Mouse (Mus musculus) midbrain, embryonic 10.5 days (tissue): ENCODE measurements around the gene Ppm1m. TPM values are rescaled to one million over a fixed set of nuclear protein-coding genes. Genes with fewer than 3 reads are reported as not detected.

Experiments
- DNase-seq: peaks from one replicate; pipeline ENCODE4 v3.0.0-alpha.2; 2017; ENCODE audit warnings: low spot score
- H3K27ac ChIP-seq: fragments of 300-500 bp; sonication (generic); replicated peaks from 2 replicates; pipeline ENCODE4 v1.5.1; 2016; ENCODE audit warnings: mild to moderate bottlenecking
- H3K27me3 ChIP-seq: fragments of 300-500 bp; sonication (generic); 2 replicates; pipeline ENCODE4 v1.6.1; 2016; ENCODE audit warnings: low read depth, mild to moderate bottlenecking; ENCODE audit not compliant: poor library complexity, severe bottlenecking
- H3K36me3 ChIP-seq: fragments of 300-500 bp; sonication (generic); 2 replicates; pipeline ENCODE4 v1.6.1; 2016; ENCODE audit warnings: mild to moderate bottlenecking, moderate library complexity
- H3K4me1 ChIP-seq: fragments of 300-500 bp; sonication (generic); 2 replicates; pipeline ENCODE4 v1.6.1; 2016
- H3K4me3 ChIP-seq: fragments of 300-500 bp; sonication (generic); 2 replicates; pipeline ENCODE4 v1.5.1; 2016; ENCODE audit warnings: mild to moderate bottlenecking, moderate library complexity
- H3K9me3 ChIP-seq: fragments of 300-500 bp; sonication (generic); replicated peaks from 2 replicates; pipeline ENCODE4 v1.6.1; 2016; ENCODE audit warnings: mild to moderate bottlenecking
- WGBS: fragments of 180-500 bp; shearing (Covaris S2); methylation state at CpG from one replicate; pipeline ENCODE4 v1.1.7; 2016; 5-methylcytosine and 5-hydroxymethylcytosine counted together
- polyA plus RNA-seq: library from polyadenylated mRNA; unstranded; fragments of >200 nt; fragmentation: Nextera tagmentation; extraction: Ambion mirVana; gene quantifications from 2 replicates; pipeline ENCODE4 v1.2.1, GENCODE M21; 2016

Ppm1m gene
- polyA plus RNA-seq, 1 experiment from 2014 or later: 52.1 TPM

GRCm38 (mm10) chr9:106197081-106197713 lies 2.3 kb downstream of the Ppm1m start:
- no peak for DNase-seq
- peaks cover 54% of the 10 kb centered on the region for H3K36me3 ChIP-seq

DNA sequence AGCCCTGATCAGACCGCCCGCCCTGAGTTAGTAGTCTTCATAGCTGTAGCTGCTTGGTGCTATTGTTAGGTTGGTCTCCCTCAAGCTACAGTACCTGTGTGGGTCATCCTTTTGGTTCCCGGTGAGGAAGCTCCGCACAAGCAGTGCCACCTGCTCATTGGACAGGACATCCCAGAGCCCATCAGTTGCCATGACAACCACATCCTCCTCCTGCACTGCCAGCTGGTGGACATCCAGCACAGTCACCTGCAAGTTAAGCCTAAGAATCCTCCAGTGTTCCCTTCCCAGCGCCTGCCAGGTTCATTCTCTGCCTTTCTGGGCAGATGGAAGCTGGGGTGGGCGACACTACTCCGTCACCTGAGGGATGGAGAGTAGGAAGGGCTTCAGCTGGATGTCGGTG lies 3.9 kb downstream of the Ppm1m start:
- peaks cover 41% of the 10 kb centered on the region for H3K4me1 ChIP-seq
- H3K27ac ChIP-seq: no peak overlapping the region
- no peak overlapping the region for H3K4me3 ChIP-seq
- no peaks in the 10 kb centered on the region for H3K9me3 ChIP-seq
- DNase-seq: no peak
- 92% methylated on average over 8 of the region's 8 CpGs for WGBS
- H3K27me3 ChIP-seq: peaks cover 8% of the 10 kb centered on the region; the same call in 1 of the 2 replicates
- peaks cover 69% of the 10 kb centered on the region for H3K36me3 ChIP-seq

More at GRCm38 (mm10) chr9:106197081-106197713, 2.3 kb downstream of the Ppm1m start:
- 0 out of 2 replicates have a peak overlapping the region, but pooled peaks have one; percentile 77 for H3K4me3 ChIP-seq
- no peaks in the 10 kb centered on the region for H3K9me3 ChIP-seq
- H3K27ac ChIP-seq: no peak overlapping the region
- 92% methylated on average over 3 of the region's 3 CpGs for WGBS
- H3K4me1 ChIP-seq: peaks cover 43% of the 10 kb centered on the region
- peaks cover 8% of the 10 kb centered on the region; the same call in 1 of the 2 replicates for H3K27me3 ChIP-seq

GRCm38 (mm10) chr9:106193930-106194807 lies 5.4 kb downstream of the Ppm1m start:
- no peaks in the 10 kb centered on the region for H3K27me3 ChIP-seq
- H3K9me3 ChIP-seq: no peaks in the 10 kb centered on the region
- peaks cover 85% of the 10 kb centered on the region for H3K36me3 ChIP-seq
- 91% methylated on average over 8 of the region's 8 CpGs for WGBS
- no peak overlapping the region for H3K27ac ChIP-seq
- H3K4me3 ChIP-seq: no peak overlapping the region
- no peak for DNase-seq
- peaks cover 30% of the 10 kb centered on the region for H3K4me1 ChIP-seq

DNA sequence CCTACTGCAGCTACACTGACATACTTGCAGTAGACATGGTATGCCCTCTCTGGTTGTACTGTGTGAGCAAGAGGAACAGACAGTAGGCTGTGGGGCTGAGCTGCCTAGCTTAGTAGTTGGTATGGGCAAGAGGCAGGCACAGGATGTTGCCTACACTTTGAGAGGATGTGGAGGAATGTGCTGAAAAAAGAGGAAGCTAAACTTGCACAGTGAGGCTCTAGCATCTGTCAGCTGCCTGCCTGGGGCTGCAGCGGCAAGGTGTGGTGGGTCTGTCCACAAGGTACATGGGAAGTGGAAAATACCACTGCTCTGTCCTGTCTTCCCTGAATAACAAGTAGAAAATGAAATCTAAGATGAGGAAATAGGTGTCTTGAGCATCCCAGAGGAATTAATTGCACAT lies 6.5 kb downstream of the Ppm1m start:
- Histone ChIP-seq H3K27me3 (no peaks in the 10 kb centered on the region), H3K9me3 (no peaks in the 10 kb centered on the region), H3K27ac (no peak overlapping the region), H3K4me1 (peaks cover 18% of the 10 kb centered on the region), H3K4me3 (no peak overlapping the region), H3K36me3 (peaks cover 96% of the 10 kb centered on the region)
- 96% methylated on average over 1 of the region's 1 CpGs for WGBS
- DNase-seq: no peak

DNA sequence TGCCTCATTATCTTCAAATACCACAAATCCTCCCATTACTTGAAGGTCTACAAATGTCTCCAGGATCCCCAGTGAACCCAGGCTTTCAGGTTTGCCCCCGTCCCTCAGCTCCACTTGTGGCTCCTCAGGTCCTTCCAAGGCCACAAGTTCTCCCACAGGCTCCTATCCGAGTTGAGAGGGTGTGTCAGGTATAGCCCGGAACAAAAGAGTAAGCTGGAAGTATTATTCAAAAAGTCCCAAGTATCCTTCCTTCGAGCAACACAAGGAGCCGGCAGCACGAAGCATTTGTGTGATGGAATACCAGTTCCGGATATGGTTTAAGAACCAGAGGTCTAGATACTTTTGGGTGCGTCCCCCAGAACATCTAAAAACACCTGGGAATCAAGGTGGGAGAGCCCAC lies 7.5 kb downstream of the Ppm1m start:
- H3K27me3 ChIP-seq: no peaks in the 10 kb centered on the region
- WGBS: 93% methylated on average over 8 of the region's 8 CpGs
- no peak overlapping the region for H3K27ac ChIP-seq
- H3K4me3 ChIP-seq: no peak overlapping the region
- H3K9me3 ChIP-seq: no peaks in the 10 kb centered on the region
- H3K4me1 ChIP-seq: peaks cover 8% of the 10 kb centered on the region
- no peak for DNase-seq
- H3K36me3 ChIP-seq: peaks cover 98% of the 10 kb centered on the region

DNA sequence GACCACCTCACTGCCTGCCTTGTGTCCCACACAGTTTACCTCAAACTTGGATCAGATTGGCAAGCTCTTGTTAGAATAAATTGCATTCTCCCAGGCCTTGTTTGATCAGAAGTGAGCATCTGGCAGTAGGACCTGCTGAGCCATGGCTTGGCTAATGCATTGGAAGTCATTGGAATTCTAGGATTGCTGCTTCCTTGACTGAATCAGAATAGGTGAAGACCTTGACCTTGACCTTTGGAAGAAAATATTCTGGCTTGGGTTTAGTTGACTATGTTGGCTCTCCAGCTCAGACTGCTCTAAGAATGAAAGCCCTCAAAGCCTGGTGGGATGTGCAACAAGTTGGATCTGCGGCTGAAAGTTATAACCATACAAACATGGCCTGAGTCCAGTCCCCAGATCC lies 8.2 kb downstream of the Ppm1m start:
- Histone ChIP-seq H3K4me3 (no peak overlapping the region), H3K36me3 (peaks cover 98% of the 10 kb centered on the region), H3K27me3 (no peaks in the 10 kb centered on the region), H3K4me1 (peaks cover 7% of the 10 kb centered on the region; the same call in 1 of the 2 replicates), H3K27ac (no peak overlapping the region), H3K9me3 (no peaks in the 10 kb centered on the region)
- 95% methylated on average over 1 of the region's 1 CpGs for WGBS
- DNase-seq: no peak

DNA sequence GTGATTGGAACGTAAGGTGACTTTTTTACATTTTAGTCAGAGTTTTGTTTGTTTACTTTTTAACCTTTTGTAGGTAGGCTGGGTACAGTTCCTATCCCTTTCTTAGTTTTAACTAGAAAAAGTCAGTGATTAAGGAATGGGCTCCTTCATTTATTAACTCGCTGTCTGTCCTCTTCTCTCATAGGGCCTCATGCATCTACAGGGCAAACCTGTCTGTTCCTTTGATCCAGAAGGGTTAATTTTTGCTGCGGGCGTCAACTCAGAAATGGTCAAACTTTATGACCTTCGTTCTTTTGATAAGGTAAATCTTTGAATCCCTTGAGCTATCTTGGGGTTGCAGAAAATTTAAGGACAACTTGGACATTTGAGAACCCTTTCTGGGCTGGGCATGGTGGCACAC lies 15.6 kb downstream of the Ppm1m start:
- no peaks in the 10 kb centered on the region for H3K9me3 ChIP-seq
- WGBS: 94% methylated on average over 5 of the region's 5 CpGs
- no peak overlapping the region for H3K4me3 ChIP-seq
- no peak for DNase-seq
- H3K36me3 ChIP-seq: peaks cover 99% of the 10 kb centered on the region
- H3K27me3 ChIP-seq: no peaks in the 10 kb centered on the region
- H3K4me1 ChIP-seq: no peaks in the 10 kb centered on the region
- no peak overlapping the region for H3K27ac ChIP-seq

DNA sequence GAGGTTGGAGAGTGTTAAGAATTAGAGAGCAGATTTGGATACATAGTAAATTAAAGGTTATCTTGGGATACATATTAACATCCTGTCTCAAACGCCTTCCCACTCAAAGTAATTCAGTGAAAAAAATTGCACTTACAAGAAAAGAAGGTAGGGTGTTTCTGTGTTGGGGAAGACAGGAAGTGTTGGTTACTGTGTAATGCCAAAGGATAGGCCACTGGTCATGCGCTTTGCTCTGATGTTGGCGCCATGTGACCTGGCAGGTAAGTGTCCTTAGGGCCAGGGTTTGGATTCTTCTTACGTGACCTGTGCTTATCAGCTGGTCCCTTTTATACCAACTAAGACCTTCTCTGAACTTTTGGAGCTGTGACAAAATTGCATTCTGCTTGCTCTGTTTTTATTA lies 17.4 kb downstream of the Ppm1m start:
- DNase-seq: no peak
- Histone ChIP-seq H3K4me3 (no peak overlapping the region), H3K9me3 (no peaks in the 10 kb centered on the region), H3K4me1 (no peaks in the 10 kb centered on the region), H3K27me3 (no peaks in the 10 kb centered on the region), H3K36me3 (peaks cover 99% of the 10 kb centered on the region), H3K27ac (no peak overlapping the region)
- 92% methylated on average over 4 of the region's 4 CpGs for WGBS

- no peak for DNase-seq
- Histone ChIP-seq H3K4me1 (no peaks in the 10 kb centered on the region), H3K27ac (no peak overlapping the region), H3K4me3 (no peak overlapping the region), H3K36me3 (peaks cover 91% of the 10 kb centered on the region), H3K9me3 (no peaks in the 10 kb centered on the region), H3K27me3 (no peaks in the 10 kb centered on the region)
- WGBS: 94% methylated on average over 3 of the region's 3 CpGs
Measured at GRCm38 (mm10) chr9:106179964-106180363, 19.6 kb downstream of the Ppm1m start.

- Histone ChIP-seq H3K4me1 (peaks cover 4% of the 10 kb centered on the region), H3K36me3 (peaks cover 86% of the 10 kb centered on the region), H3K27ac (no peak overlapping the region), H3K27me3 (no peaks in the 10 kb centered on the region), H3K4me3 (no peak overlapping the region), H3K9me3 (no peaks in the 10 kb centered on the region)
- 94% methylated on average over 2 of the region's 2 CpGs for WGBS
- DNase-seq: no peak
Measured at GRCm38 (mm10) chr9:106179454-106179853, 20.1 kb downstream of the Ppm1m start.

DNA sequence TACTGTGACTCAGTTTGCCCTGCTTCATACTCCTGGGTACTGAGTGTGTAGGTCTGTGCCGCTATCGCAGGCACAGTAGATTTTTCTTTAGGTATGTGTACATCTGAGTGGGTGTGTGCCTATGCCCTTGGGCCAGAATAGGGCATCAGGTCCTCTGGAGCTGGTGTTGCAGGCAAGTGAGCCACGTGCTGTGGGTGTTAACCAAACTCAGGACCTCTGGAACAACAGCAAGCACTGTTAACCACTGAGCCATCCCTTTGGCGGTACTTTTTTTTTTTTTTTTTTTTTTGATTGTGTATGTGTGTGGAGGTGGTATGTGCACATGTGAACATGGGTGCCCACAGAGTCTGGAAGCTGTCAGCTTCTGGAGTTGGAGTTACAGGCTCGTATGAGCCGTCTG lies 21.7 kb downstream of the Ppm1m start:
- 94% methylated on average over 6 of the region's 6 CpGs for WGBS
- H3K27ac ChIP-seq: no peak overlapping the region
- no peak overlapping the region for H3K4me3 ChIP-seq
- peaks cover 76% of the 10 kb centered on the region for H3K36me3 ChIP-seq
- H3K9me3 ChIP-seq: no peaks in the 10 kb centered on the region
- no peaks in the 10 kb centered on the region for H3K27me3 ChIP-seq
- no peak for DNase-seq
- peaks cover 19% of the 10 kb centered on the region for H3K4me1 ChIP-seq

- no peak overlapping the region for H3K4me3 ChIP-seq
- H3K27me3 ChIP-seq: no peaks in the 10 kb centered on the region
- no peaks in the 10 kb centered on the region for H3K9me3 ChIP-seq
- WGBS: 94% methylated on average over 5 of the region's 5 CpGs
- H3K27ac ChIP-seq: no peak overlapping the region
- H3K36me3 ChIP-seq: peaks cover 66% of the 10 kb centered on the region
- peaks cover 26% of the 10 kb centered on the region for H3K4me1 ChIP-seq
- DNase-seq: no peak
Measured at GRCm38 (mm10) chr9:106176769-106177168, 22.8 kb downstream of the Ppm1m start.
